Mouse (Mus musculus): ENCODE measurements around the gene Ankrd13a.

GRCm38 (mm10) chr5:114784622-114785165 is 10.2 kb downstream of the Ankrd13a start:
- no peak for TF ChIP-seq POLR2A (IDR thresholded peaks at IDR 0.05; ENCODE audit: extremely low read depth, insufficient read depth, low read length)
- TF ChIP-seq CTCF (IDR thresholded peaks at IDR 0.05; ENCODE audit: low read depth, low read length), result no peak
